ENCODE assay signal across 9 mouse cellular contexts in genomic region chr11:107865128-107865527, GRCm38 (mm10). TPM values are rescaled to one million over a fixed set of nuclear protein-coding genes. Genes with fewer than 3 reads are reported as not detected.
A peak's percentile ranks its signal among the peaks of the same experiment; 100 is the strongest.
DNase-seq lines count a peak whose midpoint lies in the region; ATAC-seq and TF ChIP-seq lines count a peak whose summit lies in the region.
"Had no signal": no experiment of that assay in that cellular context is flagged by ENCODE, and none has a peak within 500 bp of the region (broad histone marks: within the 10 kb centered on the region; RNA-seq: fewer than 3 reads in every experiment).

No protein-coding gene starts in this region.

- H3K27me3 ChIP-seq in kidney, embryonic 15.5 days, result no peaks in the 10 kb centered on the region
- H3K27me3 ChIP-seq in forebrain, embryonic 14.5 days (replicated peaks; ENCODE audit: control insufficient read depth, insufficient read depth, low read length), result no peaks in the 10 kb centered on the region
- no peaks in the 10 kb centered on the region for H3K27me3 ChIP-seq in hindbrain, embryonic 13.5 days
- no peaks in the 10 kb centered on the region for H3K27me3 ChIP-seq in neural tube, embryonic 11.5 days (ENCODE audit: control insufficient read depth, insufficient read depth, low read length)
- H3K27me3 ChIP-seq: neural tube, embryonic 13.5 days had no signal

- WGBS in kidney, embryonic 15.5 days, result 12% methylated on average over 7 of the region's 7 CpGs
- WGBS in forebrain, embryonic 14.5 days, result 14% methylated on average over 7 of the region's 7 CpGs
- WGBS in hindbrain, embryonic 13.5 days, result 22% methylated on average over 7 of the region's 7 CpGs
- WGBS in neural tube, embryonic 11.5 days, result 21% methylated on average over 7 of the region's 7 CpGs

- DNase-seq in kidney, adult 18-20 months, result peak; percentile 71
- DNase-seq in brain, embryonic 14.5 days (ENCODE audit: low read depth), result peak; percentile 67
- DNase-seq in forebrain, embryonic 14.5 days (ENCODE audit: low spot score), result peak; percentile 76
- peak; percentile 86 to 87 for DNase-seq in left cerebral cortex, postnatal 14 days (ENCODE audit: low spot score in 2 of 2)
- peak; percentile 70 for DNase-seq in neural tube, embryonic 11.5 days (ENCODE audit: low spot score)
- peak; percentile 11 to 22 for DNase-seq in thymus, adult 18-20 months

- no peak overlapping the region for H3K4me3 ChIP-seq in kidney, embryonic 15.5 days (replicated peaks)
- H3K4me3 ChIP-seq in forebrain, embryonic 14.5 days (ENCODE audit: low read depth, low read length), result no peak overlapping the region
- H3K4me3 ChIP-seq in hindbrain, embryonic 13.5 days, result no peak overlapping the region
- H3K4me3 ChIP-seq in neural tube, embryonic 11.5 days (ENCODE audit: low read depth, low read length), result no peak overlapping the region
- H3K4me3 ChIP-seq: neural tube, embryonic 13.5 days had no signal

- H3K4me2 ChIP-seq in kidney, embryonic 15.5 days, result no peak overlapping the region
- no peak overlapping the region for H3K4me2 ChIP-seq in forebrain, embryonic 14.5 days (ENCODE audit: low read length)
- no peak overlapping the region for H3K4me2 ChIP-seq in hindbrain, embryonic 13.5 days
- no peak overlapping the region for H3K4me2 ChIP-seq in neural tube, embryonic 11.5 days (ENCODE audit: low read depth)
- H3K4me2 ChIP-seq: neural tube, embryonic 13.5 days had no signal

- intact Hi-C loops in left cerebral cortex, postnatal 14 days (cut with DNase I), result no loop called here

- H3K36me3 ChIP-seq in kidney, embryonic 15.5 days, result no peaks in the 10 kb centered on the region
- no peaks in the 10 kb centered on the region for H3K36me3 ChIP-seq in forebrain, embryonic 14.5 days (ENCODE audit: control insufficient read depth, insufficient read depth, low read length)
- no peaks in the 10 kb centered on the region for H3K36me3 ChIP-seq in hindbrain, embryonic 13.5 days
- no peaks in the 10 kb centered on the region for H3K36me3 ChIP-seq in neural tube, embryonic 11.5 days (ENCODE audit: control insufficient read depth, insufficient read depth, low read length)
- H3K36me3 ChIP-seq: neural tube, embryonic 13.5 days had no signal

- H3K9me3 ChIP-seq in kidney, embryonic 15.5 days (replicated peaks), result no peaks in the 10 kb centered on the region
- no peaks in the 10 kb centered on the region for H3K9me3 ChIP-seq in forebrain, embryonic 14.5 days (replicated peaks; ENCODE audit: control insufficient read depth, low read length)
- H3K9me3 ChIP-seq in hindbrain, embryonic 13.5 days, result no peaks in the 10 kb centered on the region
- H3K9me3 ChIP-seq in neural tube, embryonic 11.5 days (ENCODE audit: control insufficient read depth, low read length), result no peaks in the 10 kb centered on the region
- H3K9me3 ChIP-seq: neural tube, embryonic 13.5 days had no signal

- no peak for TF ChIP-seq POLR2A in brain, embryonic 14.5 days (IDR thresholded peaks at IDR 0.05; ENCODE audit: borderline replicate concordance, extremely low read depth, insufficient read depth, insufficient read length, poor library complexity, severe bottlenecking)

- no peak overlapping the region for H3K9ac ChIP-seq in kidney, embryonic 15.5 days
- no peak overlapping the region for H3K9ac ChIP-seq in forebrain, embryonic 14.5 days (ENCODE audit: low read length)
- H3K9ac ChIP-seq in hindbrain, embryonic 13.5 days, result no peak overlapping the region
- H3K9ac ChIP-seq in neural tube, embryonic 11.5 days (ENCODE audit: low read length), result no peak overlapping the region
- H3K9ac ChIP-seq: neural tube, embryonic 13.5 days had no signal

- no peak for ATAC-seq in kidney, embryonic 15.5 days (replicated peaks; ENCODE audit: low FRiP score)
- ATAC-seq in forebrain, embryonic 14.5 days, result no peak
- ATAC-seq in hindbrain, embryonic 13.5 days (ENCODE audit: low FRiP score), result 0 out of 2 replicates have a peak, but pooled peaks have one; percentile 16
- ATAC-seq in neural tube, embryonic 11.5 days (ENCODE audit: insufficient read depth, low FRiP score, low TSS enrichment), result no peak

- H3K27ac ChIP-seq in kidney, embryonic 15.5 days, result no peak overlapping the region
- H3K27ac ChIP-seq in forebrain, embryonic 14.5 days (ENCODE audit: low read depth, low read length), result no peak overlapping the region
- H3K27ac ChIP-seq in hindbrain, embryonic 13.5 days, result no peak overlapping the region
- H3K27ac ChIP-seq in neural tube, embryonic 11.5 days (ENCODE audit: low read depth, low read length), result no peak overlapping the region
- H3K27ac ChIP-seq: neural tube, embryonic 13.5 days had no signal

- peak; percentile 73; the same call in 1 of the 2 replicates for TF ChIP-seq CTCF in brain, embryonic 14.5 days (IDR thresholded peaks at IDR 0.05; ENCODE audit: borderline replicate concordance, extremely low read depth, insufficient read depth, insufficient read length)

- no peaks in the 10 kb centered on the region for H3K4me1 ChIP-seq in kidney, embryonic 15.5 days
- peaks cover 8% of the 10 kb centered on the region; the same call in 1 of the 2 replicates for H3K4me1 ChIP-seq in forebrain, embryonic 14.5 days (ENCODE audit: control insufficient read depth, insufficient read depth, low read length)
- 0 out of 2 replicates have a peak, but pooled peaks cover 8% of the 10 kb centered on the region for H3K4me1 ChIP-seq in hindbrain, embryonic 13.5 days (replicated peaks)
- no peaks in the 10 kb centered on the region for H3K4me1 ChIP-seq in neural tube, embryonic 11.5 days (ENCODE audit: control insufficient read depth, insufficient read depth, low read length)

RNA-seq across cellular contexts. Expression of gene Cacng5, which starts 49.7 kb away (rescaled TPM):
- 0.35 and 1.2 TPM in 2 replicates for polyA plus RNA-seq in kidney, embryonic 15.5 days (2015; fragmentation: Nextera tagmentation; extraction: Ambion mirVana)
- polyA plus RNA-seq in brain, embryonic 14.5 days (2012; rRNA removed), result 3.9 and 5.4 TPM in 2 replicates
- 2.9 and 4.0 TPM in 2 replicates for polyA plus RNA-seq in forebrain, embryonic 14.5 days (2014; fragmentation: Nextera tagmentation; extraction: Ambion mirVana)
- polyA plus RNA-seq in hindbrain, embryonic 13.5 days (2015; fragmentation: Nextera tagmentation; extraction: Ambion mirVana), result 4.7 and 5.8 TPM in 2 replicates
- 10 to 100 TPM; 15.7 to 17.5 TPM for total RNA-seq in left cerebral cortex, postnatal 14 days (2021)
- polyA plus RNA-seq in neural tube, embryonic 11.5 days (2014; fragmentation: Nextera tagmentation; extraction: Ambion mirVana), result 2.7 and 3.8 TPM in 2 replicates

Comparison
In these comparisons a context has a peak if more than half of its experiments do, and no peak if none do; other contexts are left out.
1. DNase-seq: peak in every context shown above with its lines; median percentile 86 in left cerebral cortex, postnatal 14 days; 76 in forebrain, embryonic 14.5 days; 71 in kidney, adult 18-20 months; 70 in neural tube, embryonic 11.5 days; 67 in brain, embryonic 14.5 days; 16 in thymus, adult 18-20 months.